Mouse (Mus musculus) layer of hippocampus, adult 18-20 months (tissue): Measurements from ENCODE around the gene Ccdc86. TPM values are rescaled to one million over a fixed set of nuclear protein-coding genes. Genes with fewer than 3 reads are reported as not detected.

Experiments
- DNase-seq, 2 experiments: peaks; one replicate each; pipeline ENCODE4 v3.0.0; 2022; ENCODE audit warnings: low spot score in 2 of 2
- total RNA-seq, 2 experiments: library from RNA; stranded (reverse); gene quantifications; 2 replicates each; pipeline ENCODE4 v1.2.3; 2021

Ccdc86 gene
- total RNA-seq, 2 experiments from 2014 or later: 8.2 to 8.5 TPM

- no peak for DNase-seq
Observed at GRCm38 (mm10) chr19:10914291-10914690, 34.8 kb downstream of the Ccdc86 start.

GRCm38 (mm10) chr19:10909087-10909721 lies 39.9 kb downstream of the Ccdc86 start:
- DNase-seq: no peak

- DNase-seq: peak; percentile 35 to 73
Observed at GRCm38 (mm10) chr19:10907891-10908290, 41.2 kb downstream of the Ccdc86 start.

- no peak for DNase-seq
Observed at GRCm38 (mm10) chr19:10905728-10906000, 43.4 kb downstream of the Ccdc86 start.

- peak; percentile 49 to 67 for DNase-seq
Observed at GRCm38 (mm10) chr19:10904927-10905727, 43.9 kb downstream of the Ccdc86 start.

GRCm38 (mm10) chr19:10904512-10904911 lies 44.6 kb downstream of the Ccdc86 start:
- DNase-seq: no peak

GRCm38 (mm10) chr19:10901046-10901445 lies 48.0 kb downstream of the Ccdc86 start:
- no peak for DNase-seq

GRCm38 (mm10) chr19:10900315-10900714 lies 48.8 kb downstream of the Ccdc86 start:
- DNase-seq: no peak

- no peak for DNase-seq
Observed at GRCm38 (mm10) chr19:10897491-10897890, 51.6 kb downstream of the Ccdc86 start.

GRCm38 (mm10) chr19:10896849-10897248 lies 52.2 kb downstream of the Ccdc86 start:
- no peak for DNase-seq

GRCm38 (mm10) chr19:10895708-10896107 lies 53.4 kb downstream of the Ccdc86 start:
- DNase-seq: no peak

GRCm38 (mm10) chr19:10895016-10895528 lies 54.0 kb downstream of the Ccdc86 start, which contains the start of gene Prpf19:
Gene Prpf19, plus strand, starts transcription at chr19:10895231.
- DNase-seq: peak; percentile 98 to 99

GRCm38 (mm10) chr19:10892201-10892600 lies 56.9 kb downstream of the Ccdc86 start:
- no peak for DNase-seq

Other genes with a start within 250 kb of the Ccdc86 start
- gene Cd5, start 210.3 kb downstream of the Ccdc86 start, total RNA-seq: not detected
- under 1 TPM in 1 of 2 experiments, not detected in 1; 0.57 TPM for gene Cd6, start 119.2 kb downstream of the Ccdc86 start, total RNA-seq
- gene Slc15a3, start 109.5 kb downstream of the Ccdc86 start, total RNA-seq: 1 to 10 TPM in 1 of 2 experiments, under 1 TPM in 1; 0.89 to 1.4 TPM
- 100 to 1,000 TPM; 148 to 178 TPM for gene Tmem132a, start 79.3 kb downstream of the Ccdc86 start, total RNA-seq
- gene Tmem109, start 67.3 kb downstream of the Ccdc86 start, total RNA-seq: 10 to 100 TPM; 46.9 to 51.0 TPM
- 100 to 1,000 TPM; 197 to 217 TPM for gene Prpf19, start 54.0 kb downstream of the Ccdc86 start, total RNA-seq
- gene Zp1, start 28.6 kb downstream of the Ccdc86 start, total RNA-seq: not detected
- under 1 TPM; 0.12 to 0.23 TPM for gene Ptgdr2, start 12.1 kb downstream of the Ccdc86 start, total RNA-seq
- gene Ms4a10, start 25.4 kb upstream of the Ccdc86 start, total RNA-seq: not detected
- gene Ms4a15, start 44.0 kb upstream of the Ccdc86 start, total RNA-seq: not detected
- gene Ms4a18, start 68.8 kb upstream of the Ccdc86 start, total RNA-seq: not detected
- gene Ms4a8a, start 131.8 kb upstream of the Ccdc86 start, total RNA-seq: under 1 TPM in 1 of 2 experiments, not detected in 1; 0.30 TPM
- not detected for gene 1700017D01Rik, start 181.6 kb upstream of the Ccdc86 start, total RNA-seq
- not detected for gene 1700025F22Rik, start 216.1 kb upstream of the Ccdc86 start, total RNA-seq
- not detected for gene Ms4a13, start 247.5 kb upstream of the Ccdc86 start, total RNA-seq